Mouse (Mus musculus) testis, postnatal 10 days (tissue): ENCODE data around the gene Doc2a.
"Not testable (repeated sequence)": the region's sequence is repeated elsewhere in the genome, so short reads cannot be mapped to it uniquely, and the experiment has no call there.

Experiments used
- DNase-seq: peaks from one replicate; pipeline ENCODE4 v3.0.0; 2021; ENCODE audit warnings: low spot score

Gene Doc2a

DNA sequence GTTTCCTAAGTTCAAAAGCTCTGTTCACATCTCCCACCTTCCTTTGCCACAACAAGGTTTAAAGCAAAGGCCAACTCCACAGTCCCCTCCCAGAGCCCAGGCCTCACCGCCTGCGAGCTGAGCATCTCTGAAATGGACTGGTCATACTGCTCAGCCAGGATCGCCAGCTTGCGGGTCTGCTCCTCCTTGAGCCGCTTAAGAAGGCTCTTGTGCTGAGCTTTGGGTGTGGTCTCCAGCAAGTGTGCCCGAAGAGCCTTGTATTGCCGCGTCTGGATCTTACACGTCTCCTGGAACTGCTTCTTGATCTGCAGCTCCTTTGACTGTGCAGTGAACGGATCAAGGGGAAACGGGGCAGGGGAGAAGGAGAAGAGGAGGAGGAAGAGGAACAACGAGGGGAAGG lies 20.8 kb downstream of the Doc2a start:
- DNase-seq: no peak

- DNase-seq: no peak
Observed at GRCm38 (mm10) chr7:126869780-126870519, 22.7 kb downstream of the Doc2a start.

GRCm38 (mm10) chr7:126870520-126870891 lies 23.3 kb downstream of the Doc2a start:
- no peak for DNase-seq

GRCm38 (mm10) chr7:126877239-126877638 lies 30.0 kb downstream of the Doc2a start:
- DNase-seq: no peak

DNA sequence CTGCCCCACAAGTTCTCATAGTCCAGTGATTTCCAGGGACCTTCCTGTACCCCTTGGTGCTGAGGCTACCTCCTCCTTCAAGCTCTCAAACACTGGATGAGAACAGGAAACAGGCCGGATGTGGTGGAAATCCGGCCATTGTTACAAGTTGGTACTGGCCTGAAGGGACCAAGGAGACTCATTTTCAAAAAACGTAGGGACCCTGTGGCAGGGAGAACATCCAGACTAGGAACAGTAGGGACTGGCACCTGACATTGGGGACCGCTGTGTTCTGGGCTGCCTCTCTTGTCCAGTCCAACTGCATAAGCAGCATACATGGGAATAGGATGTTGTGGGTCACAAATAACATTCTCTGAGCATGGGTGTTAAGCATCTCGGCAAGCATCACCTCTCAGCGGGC lies 33.8 kb downstream of the Doc2a start:
- no peak for DNase-seq

DNA sequence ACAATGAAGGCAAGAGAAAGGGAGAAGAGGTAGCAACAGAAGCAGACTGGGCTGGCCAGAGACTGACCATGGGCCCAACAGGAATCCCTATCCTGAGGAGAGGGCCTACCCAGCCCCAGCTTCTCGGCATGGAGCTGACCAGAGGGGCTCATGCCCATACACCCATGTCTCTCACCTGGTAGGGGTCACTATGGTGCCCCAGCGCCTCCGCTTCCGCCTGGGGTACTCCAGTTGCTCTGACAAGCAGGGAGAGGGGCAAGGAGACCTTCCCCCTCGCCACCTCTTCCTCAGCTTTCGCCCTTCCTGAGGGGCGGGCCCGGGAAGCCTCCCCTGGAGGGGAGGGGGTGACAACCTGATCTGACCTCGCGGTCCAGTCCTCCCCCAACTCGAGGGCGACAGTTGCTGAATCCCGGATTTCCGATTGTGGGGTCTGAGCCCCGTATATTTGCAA lies 36.5 kb downstream of the Doc2a start:
- peak; percentile 47 for DNase-seq

DNA sequence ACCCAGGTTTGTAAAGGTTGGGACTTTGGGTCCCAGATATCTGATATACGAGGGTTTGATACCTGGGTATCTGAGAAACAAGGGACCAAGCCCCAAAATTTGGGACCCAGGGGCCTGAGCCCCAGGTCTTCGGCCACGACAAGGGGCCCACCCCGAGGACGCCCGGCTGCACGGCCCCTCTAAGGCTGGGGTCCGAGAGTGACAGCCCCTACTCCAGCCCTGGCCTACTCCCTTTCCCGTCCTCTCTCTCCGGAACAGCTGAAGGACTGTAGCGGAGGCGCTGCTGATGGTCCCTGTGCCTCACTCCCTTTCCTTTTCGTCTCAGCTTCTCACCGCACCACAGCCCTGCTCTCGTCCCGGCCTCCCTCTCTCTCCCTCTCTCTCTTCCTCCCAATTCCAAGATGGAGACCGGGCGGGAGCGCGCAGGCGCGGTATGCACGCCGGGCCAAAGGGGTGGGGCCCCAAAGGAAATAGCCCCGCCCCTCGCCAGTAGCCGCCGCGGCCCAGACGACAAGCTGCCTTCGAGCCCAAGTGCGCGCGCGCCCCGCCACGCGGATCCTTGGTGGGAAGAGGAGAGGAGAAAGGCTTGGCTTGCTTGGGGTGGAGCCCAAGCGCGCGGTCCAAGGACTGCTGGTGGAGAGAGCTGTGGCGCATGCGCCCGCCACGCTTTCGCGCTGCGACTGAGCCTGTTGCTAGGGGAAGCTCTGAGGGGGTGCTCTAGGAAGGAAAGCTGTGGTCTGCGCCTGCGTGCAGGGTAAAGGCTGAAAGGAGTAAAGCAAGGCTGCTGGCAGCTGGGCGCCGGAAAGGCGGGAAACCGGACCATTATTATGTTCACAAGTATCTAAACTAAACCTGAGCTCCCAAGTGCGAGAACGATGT lies 37.3 kb downstream of the Doc2a start, which contains the start of gene Taok2:
Gene Taok2 (minus strand): TSS at position 418 of the 879 bp plus-strand sequence.
- peak; percentile 97 for DNase-seq

GRCm38 (mm10) chr7:126887281-126887680 lies 40.1 kb downstream of the Doc2a start:
- no peak for DNase-seq

DNA sequence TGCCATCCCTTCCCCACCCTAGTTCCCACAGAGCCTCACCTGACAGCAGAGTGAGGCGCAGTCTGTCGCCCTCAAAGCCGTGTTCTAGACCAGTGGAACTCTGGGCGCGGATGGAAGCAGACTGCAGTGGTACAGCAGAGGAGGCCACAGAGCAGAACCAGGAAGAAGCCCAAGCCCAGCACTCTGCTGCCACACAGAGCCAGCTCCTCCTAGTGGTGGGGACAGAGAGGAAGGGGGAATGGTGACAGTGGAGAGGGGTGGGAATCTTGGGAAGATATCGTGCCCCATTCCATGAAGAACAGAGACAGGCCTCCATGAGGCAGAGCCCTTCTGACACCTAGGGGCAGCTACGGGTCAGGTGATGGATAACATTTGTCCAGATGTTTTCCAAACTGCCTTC lies 41.6 kb downstream of the Doc2a start:
- no peak for DNase-seq

GRCm38 (mm10) chr7:126896912-126897311 lies 49.7 kb downstream of the Doc2a start:
- DNase-seq: peak; percentile 47

DNA sequence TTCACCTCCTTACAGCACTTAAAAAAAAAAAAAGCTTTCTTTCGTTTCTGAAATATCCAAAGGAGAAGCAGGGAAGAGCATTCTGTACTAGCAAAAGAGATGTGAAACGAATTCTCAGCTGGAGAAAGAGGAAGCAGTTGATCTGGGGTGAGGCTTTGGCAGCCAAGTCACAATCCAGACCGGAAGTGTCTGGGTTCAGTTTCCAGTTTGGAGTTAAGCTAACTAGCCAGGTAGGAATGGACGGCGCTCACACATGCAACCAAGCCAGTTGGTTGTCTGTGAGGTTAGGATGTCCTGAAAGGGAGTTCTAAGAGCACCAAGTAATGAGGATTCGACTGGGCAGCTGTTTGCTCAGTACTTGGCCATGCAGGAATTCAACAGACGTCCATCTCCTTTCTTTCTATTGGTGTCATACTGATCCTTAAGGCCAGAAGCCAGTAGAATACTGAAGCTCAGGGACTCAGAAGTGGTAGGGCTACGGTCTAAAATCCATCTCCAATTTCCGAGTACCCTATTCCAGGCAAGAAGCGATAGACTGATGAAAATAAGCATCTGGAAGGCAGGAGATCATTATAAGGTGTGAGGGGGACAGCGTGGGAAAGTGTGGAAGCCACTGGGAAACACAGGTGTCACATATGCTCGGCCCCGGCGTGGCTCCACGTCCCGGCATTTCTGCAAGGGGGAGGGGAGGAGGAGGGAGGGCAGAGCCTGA lies 50.3 kb downstream of the Doc2a start:
- no peak for DNase-seq

GRCm38 (mm10) chr7:126898102-126898990 lies 51.1 kb downstream of the Doc2a start:
- DNase-seq: peak; percentile 99

DNA sequence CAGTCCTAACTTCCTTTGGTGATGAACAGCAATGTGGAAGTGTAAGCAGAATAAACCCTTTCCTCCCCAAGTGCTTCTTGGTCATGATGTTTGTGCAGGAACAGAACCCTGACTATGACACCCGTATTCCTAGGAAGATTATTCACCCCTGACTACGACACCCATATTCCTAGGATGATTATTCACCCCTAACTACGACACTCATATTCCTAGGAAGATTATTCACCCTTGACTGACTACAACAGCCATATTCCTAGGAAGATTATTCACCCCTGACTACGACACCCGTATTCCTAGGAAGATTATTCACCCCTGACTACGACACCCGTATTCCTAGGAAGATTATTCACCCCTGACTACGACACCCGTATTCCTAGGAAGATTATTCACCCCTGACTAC lies 52.6 kb downstream of the Doc2a start:
- not testable (repeated sequence) for DNase-seq
